ENCODE assay signal across 24 mouse cellular contexts in the genomic region with DNA sequence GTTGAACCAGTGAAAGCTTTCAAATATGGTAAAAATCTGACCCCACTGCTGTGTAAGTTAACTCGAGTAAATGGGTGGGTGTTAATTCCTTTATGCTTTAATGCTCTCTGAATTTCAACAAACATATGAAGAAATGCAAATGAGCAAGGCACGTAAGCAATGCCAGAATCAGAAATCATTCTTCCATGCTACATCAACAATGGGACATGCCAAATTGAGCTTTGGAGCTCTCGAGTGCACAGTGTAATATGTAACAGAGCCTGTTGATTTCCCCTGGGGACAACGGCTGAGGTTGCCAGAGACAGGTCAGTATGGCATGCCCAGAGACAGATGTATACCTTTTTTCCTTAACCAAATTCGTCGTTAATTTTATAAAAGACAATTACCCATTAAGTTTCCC.
DNase-seq lines count a peak whose midpoint lies in the region; ATAC-seq lines count a peak whose summit lies in the region.
"Had no signal": no experiment of that assay in that cellular context is flagged by ENCODE, and none has a peak within 500 bp of the region (broad histone marks: within the 10 kb centered on the region; RNA-seq: fewer than 3 reads in every experiment).

No protein-coding gene starts in this region.

- no peaks in the 10 kb centered on the region for H3K9me3 ChIP-seq in embryonic facial prominence, embryonic 11.5 days (replicated peaks; ENCODE audit: control insufficient read depth, low read length)
- peaks cover 8% of the 10 kb centered on the region for H3K9me3 ChIP-seq in embryonic facial prominence, embryonic 10.5 days
- peaks cover 9% of the 10 kb centered on the region for H3K9me3 ChIP-seq in embryonic facial prominence, embryonic 14.5 days (ENCODE audit: control insufficient read depth, low read length)
- H3K9me3 ChIP-seq: hindbrain, embryonic 15.5 days had no signal

- H3K36me3 ChIP-seq in embryonic facial prominence, embryonic 11.5 days (replicated peaks; ENCODE audit: control insufficient read depth, insufficient read depth, low read depth, low read length), result no peaks in the 10 kb centered on the region
- 0 out of 2 replicates have a peak, but pooled peaks cover 3% of the 10 kb centered on the region for H3K36me3 ChIP-seq in embryonic facial prominence, embryonic 10.5 days (replicated peaks)
- no peaks in the 10 kb centered on the region for H3K36me3 ChIP-seq in embryonic facial prominence, embryonic 14.5 days (ENCODE audit: control insufficient read depth, insufficient read depth, low read length)
- H3K36me3 ChIP-seq: embryonic facial prominence, embryonic 12.5 days; forebrain, embryonic 10.5 days; heart, embryonic 10.5 days; heart, embryonic 13.5 days; hindbrain, embryonic 12.5 days; hindbrain, embryonic 15.5 days had no signal

- H3K9ac ChIP-seq in embryonic facial prominence, embryonic 11.5 days (replicated peaks; ENCODE audit: low read length), result no peak overlapping the region
- no peak overlapping the region for H3K9ac ChIP-seq in embryonic facial prominence, embryonic 14.5 days (ENCODE audit: low read depth, low read length)
- H3K9ac ChIP-seq: embryonic facial prominence, embryonic 12.5 days; forebrain, embryonic 13.5 days; heart, embryonic 13.5 days; hindbrain, embryonic 12.5 days; hindbrain, embryonic 15.5 days had no signal

- ATAC-seq in embryonic facial prominence, embryonic 11.5 days (replicated peaks; ENCODE audit: insufficient number of reproducible peaks, low FRiP score, low TSS enrichment, low read depth), result no peak
- ATAC-seq in embryonic facial prominence, embryonic 14.5 days (ENCODE audit: low read depth), result no peak
- ATAC-seq: forebrain, embryonic 13.5 days; forebrain, embryonic 16.5 days had no signal

- DNase-seq in embryonic facial prominence, embryonic 11.5 days (ENCODE audit: low spot score), result peak; percentile 41
- DNase-seq in embryonic facial prominence, embryonic 10.5 days (ENCODE audit: low spot score), result no peak
- DNase-seq in kidney, adult 9 months, result peak; percentile 7
- no peak for DNase-seq in kidney, postnatal 14 days
- DNase-seq in embryonic facial prominence, embryonic 14.5 days (ENCODE audit: low spot score), result peak; percentile 81
- DNase-seq in cerebellum, adult 9-10 months, result no peak
- DNase-seq: adrenal gland, adult 2 months; adrenal gland, postnatal 14 days; cerebellum, adult 11 months; cerebellum, adult 2 months; cerebellum, postnatal 36 days; embryo, embryonic 11 days; gastrocnemius, postnatal 10 days; gastrocnemius, postnatal 36 days; heart, adult 2 months; heart, postnatal 14 days had no signal

- H3K4me2 ChIP-seq in embryonic facial prominence, embryonic 11.5 days (ENCODE audit: low read depth, low read length), result no peak overlapping the region
- no peak overlapping the region for H3K4me2 ChIP-seq in embryonic facial prominence, embryonic 14.5 days (ENCODE audit: low read depth, low read length)
- H3K4me2 ChIP-seq: embryonic facial prominence, embryonic 12.5 days; forebrain, embryonic 13.5 days; heart, embryonic 13.5 days; hindbrain, embryonic 12.5 days; hindbrain, embryonic 15.5 days had no signal

- no peaks in the 10 kb centered on the region for H3K4me1 ChIP-seq in embryonic facial prominence, embryonic 11.5 days (ENCODE audit: control insufficient read depth, insufficient read depth, low read length)
- peaks cover 4% of the 10 kb centered on the region; the same call in 1 of the 2 replicates for H3K4me1 ChIP-seq in embryonic facial prominence, embryonic 10.5 days
- peaks cover 4% of the 10 kb centered on the region; the same call in 1 of the 2 replicates for H3K4me1 ChIP-seq in embryonic facial prominence, embryonic 14.5 days (ENCODE audit: control insufficient read depth, insufficient read depth, low read length)
- H3K4me1 ChIP-seq: forebrain, embryonic 13.5 days; heart, embryonic 10.5 days; heart, embryonic 13.5 days; hindbrain, embryonic 12.5 days; hindbrain, embryonic 15.5 days had no signal

- H3K4me3 ChIP-seq in embryonic facial prominence, embryonic 11.5 days (ENCODE audit: low read depth, low read length), result no peak overlapping the region
- no peak overlapping the region for H3K4me3 ChIP-seq in embryonic facial prominence, embryonic 10.5 days
- no peak overlapping the region for H3K4me3 ChIP-seq in embryonic facial prominence, embryonic 14.5 days (ENCODE audit: low read depth, low read length)
- H3K4me3 ChIP-seq: embryonic facial prominence, embryonic 12.5 days; forebrain, embryonic 10.5 days; forebrain, embryonic 13.5 days; heart, adult 2 months; heart, embryonic 10.5 days; heart, embryonic 13.5 days; hindbrain, embryonic 12.5 days; hindbrain, embryonic 15.5 days had no signal

- H3K27me3 ChIP-seq in embryonic facial prominence, embryonic 11.5 days (ENCODE audit: control insufficient read depth, insufficient read depth, low read length), result no peaks in the 10 kb centered on the region
- no peaks in the 10 kb centered on the region for H3K27me3 ChIP-seq in embryonic facial prominence, embryonic 10.5 days (replicated peaks; ENCODE audit: low read depth, poor library complexity, severe bottlenecking)
- H3K27me3 ChIP-seq in embryonic facial prominence, embryonic 14.5 days (replicated peaks; ENCODE audit: control insufficient read depth, insufficient read depth, low read length), result no peaks in the 10 kb centered on the region
- H3K27me3 ChIP-seq: embryonic facial prominence, embryonic 12.5 days; forebrain, embryonic 13.5 days; heart, embryonic 13.5 days; hindbrain, embryonic 12.5 days; hindbrain, embryonic 15.5 days had no signal

- WGBS in embryonic facial prominence, embryonic 11.5 days, result 48% methylated on average over 6 of the region's 6 CpGs
- WGBS in embryonic facial prominence, embryonic 10.5 days, result 62% methylated on average over 6 of the region's 6 CpGs
- WGBS in embryonic facial prominence, embryonic 14.5 days, result 37% methylated on average over 6 of the region's 6 CpGs

- no peak overlapping the region for H3K27ac ChIP-seq in embryonic facial prominence, embryonic 11.5 days (replicated peaks; ENCODE audit: low read depth, low read length)
- no peak overlapping the region for H3K27ac ChIP-seq in embryonic facial prominence, embryonic 10.5 days (replicated peaks)
- H3K27ac ChIP-seq in embryonic facial prominence, embryonic 14.5 days (replicated peaks; ENCODE audit: low read depth, low read length), result no peak overlapping the region
- H3K27ac ChIP-seq: embryonic facial prominence, embryonic 12.5 days; forebrain, embryonic 10.5 days; forebrain, embryonic 13.5 days; heart, adult 2 months; heart, embryonic 10.5 days; heart, embryonic 13.5 days; hindbrain, embryonic 12.5 days; hindbrain, embryonic 15.5 days had no signal

Comparison
In these comparisons a context has a peak if more than half of its experiments do, and no peak if none do; other contexts are left out.
1. DNase-seq: peak in embryonic facial prominence, embryonic 11.5 days (single experiment), kidney, adult 9 months (single experiment) and embryonic facial prominence, embryonic 14.5 days (single experiment); none in embryonic facial prominence, embryonic 10.5 days (single experiment), kidney, postnatal 14 days (single experiment) and cerebellum, adult 9-10 months (single experiment).